Mouse (Mus musculus): ENCODE data around the gene 4930595D18Rik.

- TF ChIP-seq POLR2A (IDR thresholded peaks at IDR 0.05; ENCODE audit: control insufficient read depth, extremely low read depth, insufficient read depth, low read length, poor library complexity) (no peak), CTCF (IDR thresholded peaks at IDR 0.05; ENCODE audit: borderline replicate concordance, control insufficient read depth, extremely low read depth, insufficient read depth, low read length, poor library complexity) (no peak)
Measured at GRCm38 (mm10) chr12:111228488-111228887, 44.2 kb upstream of the 4930595D18Rik start.

All from thymus, adult 2 months (tissue).